Mouse (Mus musculus) megakaryocyte, embryonic 14.5 days (primary cell): ENCODE measurements around the gene Cybrd1.

Source experiments
- FLI1 ChIP-seq: IDR thresholded peaks from 2 replicates; pipeline ENCODE4 v1.6.1; 2012; ENCODE audit warnings: low read length, inconsistent platforms, mixed read lengths
- GATA1 ChIP-seq: IDR thresholded peaks from 3 replicates; pipeline ENCODE4 v1.6.1; 2012; ENCODE audit warnings: mixed read lengths, low read length, inconsistent platforms, borderline replicate concordance

- no peak for TF ChIP-seq FLI1
- TF ChIP-seq GATA1 = no peak
These were observed 34.4 kb downstream of the Cybrd1 start for GRCm38 (mm10) chr2:71152170-71152569.
